Mouse (Mus musculus) kidney, embryonic 14.5 days (tissue): ENCODE results near the gene Rspo1. TPM values are rescaled to one million over a fixed set of nuclear protein-coding genes. Genes with fewer than 3 reads are reported as not detected.

ENCODE experiments used
- ATAC-seq: fragments of 200-750 bp; cut with Nextera tagmentation; 2 replicates; pipeline ENCODE4 v1.8.0; 2017; ENCODE audit warnings: moderate number of reproducible peaks, mild to moderate bottlenecking, moderate TSS enrichment, moderate library complexity; ENCODE audit not compliant: low FRiP score, low TSS enrichment
- H3K27ac ChIP-seq: fragments of 300-500 bp; sonication (generic); 2 replicates; pipeline ENCODE4 v1.5.1; 2014; ENCODE audit warnings: low read depth, mild to moderate bottlenecking, low read length, moderate library complexity, mixed read lengths
- H3K27me3 ChIP-seq: fragments of 300-500 bp; sonication (generic); 2 replicates; pipeline ENCODE4 v1.6.1; 2014; ENCODE audit warnings: mild to moderate bottlenecking, low read length; ENCODE audit not compliant: control insufficient read depth, insufficient read depth
- H3K36me3 ChIP-seq: fragments of 300-500 bp; sonication (generic); 2 replicates; pipeline ENCODE4 v1.6.1; 2014; ENCODE audit warnings: low read length, mixed read lengths; ENCODE audit not compliant: control insufficient read depth, insufficient read depth
- H3K4me1 ChIP-seq: fragments of 300-500 bp; sonication (generic); 2 replicates; pipeline ENCODE4 v1.6.1; 2014; ENCODE audit warnings: low read length, mixed read lengths; ENCODE audit not compliant: control insufficient read depth, insufficient read depth
- H3K4me2 ChIP-seq: fragments of 300-500 bp; sonication (generic); replicated peaks from 2 replicates; pipeline ENCODE4 v1.6.1; 2014; ENCODE audit warnings: low read depth, mild to moderate bottlenecking, low read length
- H3K4me3 ChIP-seq: fragments of 300-500 bp; sonication (generic); 2 replicates; pipeline ENCODE4 v1.5.1; 2014; ENCODE audit warnings: mild to moderate bottlenecking, low read length
- H3K9ac ChIP-seq: fragments of 300-500 bp; sonication (generic); 2 replicates; pipeline ENCODE4 v1.6.1; 2014; ENCODE audit warnings: low read depth, mild to moderate bottlenecking, low read length, moderate library complexity
- H3K9me3 ChIP-seq: fragments of 300-500 bp; sonication (generic); 2 replicates; pipeline ENCODE4 v1.6.1; 2016; ENCODE audit warnings: low read length; ENCODE audit not compliant: control insufficient read depth
- WGBS: fragments of 180-500 bp; shearing (Covaris S2); extraction: QIAGEN DNeasy Blood & Tissue Kit; methylation state at CpG from one replicate; pipeline ENCODE4 v1.1.7; 2014; 5-methylcytosine and 5-hydroxymethylcytosine counted together
- polyA plus RNA-seq: library from polyadenylated mRNA; unstranded; fragments of >200 nt; fragmentation: Nextera tagmentation; extraction: Ambion mirVana; gene quantifications from 2 replicates; pipeline ENCODE4 v1.2.1, GENCODE M21; 2014

Gene Rspo1
- polyA plus RNA-seq, 1 experiment from 2014 or later, result 44.8 TPM

GRCm38 (mm10) chr4:124986739-124987710 is 795 bp downstream of the Rspo1 start:
- Histone ChIP-seq H3K9ac (peak overlapping the region; percentile 70), H3K27ac (peak overlapping the region; percentile 30; the same call in 1 of the 2 replicates), H3K9me3 (no peaks in the 10 kb centered on the region), H3K4me2 (peak overlapping the region; percentile 63), H3K4me3 (peak overlapping the region; percentile 52), H3K4me1 (peaks cover 34% of the 10 kb centered on the region), H3K27me3 (peaks cover 70% of the 10 kb centered on the region), H3K36me3 (no peaks in the 10 kb centered on the region)
- no peak for ATAC-seq
- 1% methylated on average over 43 of the region's 51 CpGs for WGBS

- peak overlapping the region; percentile 63 for H3K4me2 ChIP-seq
- 5% methylated on average over 10 of the region's 10 CpGs for WGBS
- no peaks in the 10 kb centered on the region for H3K9me3 ChIP-seq
- peaks cover 34% of the 10 kb centered on the region for H3K4me1 ChIP-seq
- peaks cover 70% of the 10 kb centered on the region for H3K27me3 ChIP-seq
- H3K4me3 ChIP-seq, result peak overlapping the region; percentile 52
- no peak for ATAC-seq
- no peaks in the 10 kb centered on the region for H3K36me3 ChIP-seq
- no peak overlapping the region for H3K27ac ChIP-seq
- peak overlapping the region; percentile 31; the same call in 1 of the 2 replicates for H3K9ac ChIP-seq
Observed at GRCm38 (mm10) chr4:124987711-124988097, 1.5 kb downstream of the Rspo1 start.

- H3K9ac ChIP-seq, result 0 out of 2 replicates have a peak overlapping the region, but pooled peaks have one; percentile 18
- peak overlapping the region; percentile 52 for H3K4me3 ChIP-seq
- H3K9me3 ChIP-seq, result no peaks in the 10 kb centered on the region
- peak overlapping the region; percentile 63 for H3K4me2 ChIP-seq
- WGBS, result 12% methylated on average over 9 of the region's 9 CpGs
- peaks cover 34% of the 10 kb centered on the region for H3K4me1 ChIP-seq
- peaks cover 64% of the 10 kb centered on the region for H3K27me3 ChIP-seq
- ATAC-seq, result no peak
- H3K36me3 ChIP-seq, result no peaks in the 10 kb centered on the region
- 0 out of 2 replicates have a peak overlapping the region, but pooled peaks have one; percentile 69 for H3K27ac ChIP-seq
Observed at GRCm38 (mm10) chr4:124988382-124988781, 2.2 kb downstream of the Rspo1 start.

- WGBS, result under 1% methylated on average over 19 of the region's 20 CpGs
- no peak overlapping the region for H3K9ac ChIP-seq
Observed at GRCm38 (mm10) chr4:124989787-124990253, 3.6 kb downstream of the Rspo1 start.

GRCm38 (mm10) chr4:124990325-124990724 is 4.1 kb downstream of the Rspo1 start:
- Histone ChIP-seq H3K4me2 (peak overlapping the region; percentile 44), H3K4me3 (0 out of 2 replicates have a peak overlapping the region, but pooled peaks have one; percentile 8), H3K4me1 (peaks cover 29% of the 10 kb centered on the region), H3K9ac (no peak overlapping the region), H3K9me3 (no peaks in the 10 kb centered on the region), H3K27ac (peak overlapping the region; percentile 67), H3K27me3 (peaks cover 46% of the 10 kb centered on the region), H3K36me3 (no peaks in the 10 kb centered on the region)
- 0% methylated on average over 7 of the region's 7 CpGs for WGBS
- ATAC-seq, result no peak

More at GRCm38 (mm10) chr4:124989787-124990253, 3.6 kb downstream of the Rspo1 start:
- Histone ChIP-seq H3K4me3 (0 out of 2 replicates have a peak overlapping the region, but pooled peaks have one; percentile 8), H3K27ac (peak overlapping the region; percentile 67), H3K4me2 (peak overlapping the region; percentile 44), H3K4me1 (peaks cover 29% of the 10 kb centered on the region), H3K27me3 (peaks cover 51% of the 10 kb centered on the region), H3K9me3 (no peaks in the 10 kb centered on the region), H3K36me3 (no peaks in the 10 kb centered on the region)
- ATAC-seq, result peak; percentile 87

GRCm38 (mm10) chr4:124997479-124998147 is 11.4 kb downstream of the Rspo1 start:
- ATAC-seq, result no peak
- H3K9me3 ChIP-seq, result no peaks in the 10 kb centered on the region
- H3K27me3 ChIP-seq, result no peaks in the 10 kb centered on the region
- H3K4me1 ChIP-seq, result no peaks in the 10 kb centered on the region; the same call in 1 of the 2 replicates
- H3K36me3 ChIP-seq, result peaks cover 2% of the 10 kb centered on the region; the same call in 1 of the 2 replicates
- no peak overlapping the region for H3K9ac ChIP-seq
- H3K4me3 ChIP-seq, result no peak overlapping the region
- H3K4me2 ChIP-seq, result no peak overlapping the region
- 76% methylated on average over 10 of the region's 10 CpGs for WGBS
- no peak overlapping the region for H3K27ac ChIP-seq

- WGBS, result 82% methylated on average over 3 of the region's 3 CpGs
- Histone ChIP-seq H3K4me1 (no peaks in the 10 kb centered on the region; the same call in 1 of the 2 replicates), H3K27ac (no peak overlapping the region)
Observed at GRCm38 (mm10) chr4:124999548-124999947, 13.3 kb downstream of the Rspo1 start.

GRCm38 (mm10) chr4:125002978-125003377 is 16.7 kb downstream of the Rspo1 start:
- Histone ChIP-seq H3K27me3 (peaks cover 15% of the 10 kb centered on the region), H3K27ac (no peak overlapping the region), H3K9ac (no peak overlapping the region), H3K9me3 (no peaks in the 10 kb centered on the region), H3K4me2 (no peak overlapping the region), H3K36me3 (peaks cover 2% of the 10 kb centered on the region; the same call in 1 of the 2 replicates), H3K4me1 (no peaks in the 10 kb centered on the region; the same call in 1 of the 2 replicates), H3K4me3 (no peak overlapping the region)
- no peak for ATAC-seq
- WGBS, result 29% methylated on average over 8 of the region's 8 CpGs

More at GRCm38 (mm10) chr4:124999548-124999947, 13.3 kb downstream of the Rspo1 start:
- no peak overlapping the region for H3K4me3 ChIP-seq
- no peak overlapping the region for H3K9ac ChIP-seq
- H3K4me2 ChIP-seq, result no peak overlapping the region
- peaks cover 2% of the 10 kb centered on the region; the same call in 1 of the 2 replicates for H3K36me3 ChIP-seq
- no peaks in the 10 kb centered on the region for H3K27me3 ChIP-seq
- H3K9me3 ChIP-seq, result no peaks in the 10 kb centered on the region
- no peak for ATAC-seq
